In the genomic region with DNA sequence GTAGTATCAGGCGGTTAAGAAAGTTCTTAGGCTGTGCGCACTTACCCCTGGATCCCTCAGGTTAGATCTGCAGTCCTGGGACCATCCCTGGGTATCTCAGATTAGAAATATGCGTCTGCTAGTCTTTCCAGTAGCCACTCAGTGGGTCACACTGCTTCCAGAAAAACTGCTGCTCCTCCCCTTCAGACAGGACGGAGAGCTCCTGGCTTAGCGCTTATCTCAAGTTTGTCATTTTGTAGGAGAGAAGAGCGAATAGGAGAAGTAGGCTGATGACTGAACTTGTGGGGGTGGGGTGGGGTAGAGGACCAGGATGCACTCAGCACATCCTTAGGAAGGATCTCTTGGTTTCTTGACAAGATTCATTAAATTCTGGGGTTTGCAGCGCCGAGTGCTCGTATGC, we compare ENCODE assay signal across 18 mouse cellular contexts. TPM values are rescaled to one million over a fixed set of nuclear protein-coding genes. Genes with fewer than 3 reads are reported as not detected.
DNase-seq lines count a peak whose midpoint lies in the region; ATAC-seq and TF ChIP-seq lines count a peak whose summit lies in the region.
"Had no signal": no experiment of that assay in that cellular context is flagged by ENCODE, and none has a peak within 500 bp of the region (broad histone marks: within the 10 kb centered on the region; RNA-seq: fewer than 3 reads in every experiment).

No protein-coding gene starts in this region.

- peaks cover 89% of the 10 kb centered on the region for H3K4me1 ChIP-seq in G1E (ENCODE audit: insufficient read depth, low read depth, low read length)
- H3K4me1 ChIP-seq in liver, embryonic 13.5 days (replicated peaks) = peaks cover 96% of the 10 kb centered on the region
- H3K4me1 ChIP-seq: embryonic facial prominence, embryonic 12.5 days; hindbrain, embryonic 13.5 days had no signal

- peak; percentile 52 for DNase-seq in G1E (ENCODE audit: low spot score)
- peak; percentile 43 for DNase-seq in c-Kit-positive CD71-positive TER-119-negative erythroid progenitor cells, embryonic 14.5 days (ENCODE audit: low read depth)
- peak; percentile 38 for DNase-seq in liver, embryonic 13.5 days
- DNase-seq in kidney, postnatal 36 days = no peak
- no peak for DNase-seq in neural tube, embryonic 10.5 days (ENCODE audit: extremely low spot score, low spot score)
- DNase-seq in cerebellum, postnatal 25 days = no peak
- DNase-seq: adrenal gland, adult 8-10 months; adrenal gland, postnatal 36 days; cerebellum, adult 11 months; cerebellum, adult 8-10 months; cerebellum, postnatal 14 days; gastrocnemius, postnatal 14 days; heart, postnatal 36 days had no signal

- no peak overlapping the region for H3K4me3 ChIP-seq in G1E (ENCODE audit: low read depth, low read length)
- no peak overlapping the region for H3K4me3 ChIP-seq in liver, embryonic 13.5 days (replicated peaks)
- H3K4me3 ChIP-seq: embryonic facial prominence, embryonic 12.5 days; forebrain, embryonic 15.5 days; heart, embryonic 13.5 days; hindbrain, embryonic 13.5 days had no signal

- peak overlapping the region; percentile 29; the same call in 1 of the 2 replicates for H3K9ac ChIP-seq in liver, embryonic 13.5 days
- H3K9ac ChIP-seq: embryonic facial prominence, embryonic 12.5 days; forebrain, embryonic 15.5 days; heart, embryonic 13.5 days; hindbrain, embryonic 13.5 days had no signal

- no peaks in the 10 kb centered on the region for H3K27me3 ChIP-seq in G1E (ENCODE audit: insufficient read depth, low read length)
- H3K27me3 ChIP-seq in liver, embryonic 13.5 days = no peaks in the 10 kb centered on the region
- H3K27me3 ChIP-seq: embryonic facial prominence, embryonic 12.5 days; forebrain, embryonic 15.5 days; heart, embryonic 13.5 days; hindbrain, embryonic 13.5 days had no signal

- no peak overlapping the region for H3K4me2 ChIP-seq in liver, embryonic 13.5 days
- H3K4me2 ChIP-seq: embryonic facial prominence, embryonic 12.5 days; forebrain, embryonic 15.5 days; heart, embryonic 13.5 days; hindbrain, embryonic 13.5 days had no signal

- H3K36me3 ChIP-seq in G1E (replicated peaks) = peaks cover 76% of the 10 kb centered on the region
- H3K36me3 ChIP-seq in liver, embryonic 13.5 days = peaks cover 44% of the 10 kb centered on the region
- H3K36me3 ChIP-seq: forebrain, embryonic 15.5 days; hindbrain, embryonic 13.5 days had no signal

- peak; percentile 23 for ATAC-seq in G1E (ENCODE audit: extremely low read depth, insufficient number of reproducible peaks, low FRiP score, poor library complexity, severe bottlenecking)
- peak; percentile 6 for ATAC-seq in liver, embryonic 13.5 days (ENCODE audit: low read depth)
- ATAC-seq in megakaryocyte-erythroid progenitor cell, adult 5-6 weeks (replicated peaks; ENCODE audit: low FRiP score, low TSS enrichment, poor library complexity, severe bottlenecking) = 0 out of 2 replicates have a peak, but pooled peaks have one; percentile 15
- ATAC-seq: forebrain, embryonic 15.5 days had no signal

- H3K27ac ChIP-seq in liver, embryonic 13.5 days = peak overlapping the region; percentile 91
- H3K27ac ChIP-seq: embryonic facial prominence, embryonic 12.5 days; forebrain, embryonic 15.5 days; heart, embryonic 13.5 days; hindbrain, embryonic 13.5 days had no signal

- no peak for TF ChIP-seq CTCF in G1E (IDR thresholded peaks at IDR 0.05; ENCODE audit: low read depth, low read length)

- H3K9me3 ChIP-seq in G1E (replicated peaks) = no peaks in the 10 kb centered on the region
- H3K9me3 ChIP-seq in liver, embryonic 13.5 days (replicated peaks) = no peaks in the 10 kb centered on the region
- H3K9me3 ChIP-seq: embryonic facial prominence, embryonic 12.5 days; forebrain, embryonic 15.5 days; heart, embryonic 13.5 days; hindbrain, embryonic 13.5 days had no signal

- 49% methylated on average over 9 of the region's 9 CpGs for WGBS in liver, embryonic 13.5 days (ENCODE audit: insufficient replicate concordance)

RNA-seq across cellular contexts. Expression of a gene that starts 13.6 kb away (rescaled TPM):
- 184 and 234 TPM in 2 replicates for total RNA-seq in G1E (2014; fragmentation: Nextera tagmentation)
- 240 and 293 TPM in 2 replicates for total RNA-seq in G1E (2017)
- polyA plus RNA-seq in G1E (2012) = 85.3 and 89.8 TPM in 2 replicates
- polyA plus RNA-seq in liver, embryonic 13.5 days (2015; fragmentation: Nextera tagmentation; extraction: Ambion mirVana) = 127 and 146 TPM in 2 replicates
- total RNA-seq in megakaryocyte-erythroid progenitor cell, adult 5-6 weeks (2014; fragmentation: Nextera tagmentation) = 72.5 and 90.8 TPM in 2 replicates
- 149 and 178 TPM in 2 replicates for total RNA-seq in megakaryocyte-erythroid progenitor cell, adult 5-6 weeks (2017)

Comparison
In these comparisons a context has a peak if more than half of its experiments do, and no peak if none do; other contexts are left out.
1. DNase-seq: peak in G1E (single experiment), c-Kit-positive CD71-positive TER-119-negative erythroid progenitor cells, embryonic 14.5 days (single experiment) and liver, embryonic 13.5 days (single experiment); none in kidney, postnatal 36 days (0 of 2), neural tube, embryonic 10.5 days (single experiment) and cerebellum, postnatal 25 days (0 of 2).
2. Peak in every context shown above with its lines, with median percentiles within 50 percentile points of each other: ATAC-seq.